Mouse (Mus musculus) right cerebral cortex, adult 18-20 months (tissue): ENCODE data around the gene Nlrx1.

Source experiments
- DNase-seq: peaks from one replicate; pipeline ENCODE4 v3.0.0; 2022; ENCODE audit warnings: mixed read lengths

Gene Nlrx1

GRCm38 (mm10) chr9:44267319-44268026, 926 bp downstream of the Nlrx1 start:
- no peak for DNase-seq

DNA sequence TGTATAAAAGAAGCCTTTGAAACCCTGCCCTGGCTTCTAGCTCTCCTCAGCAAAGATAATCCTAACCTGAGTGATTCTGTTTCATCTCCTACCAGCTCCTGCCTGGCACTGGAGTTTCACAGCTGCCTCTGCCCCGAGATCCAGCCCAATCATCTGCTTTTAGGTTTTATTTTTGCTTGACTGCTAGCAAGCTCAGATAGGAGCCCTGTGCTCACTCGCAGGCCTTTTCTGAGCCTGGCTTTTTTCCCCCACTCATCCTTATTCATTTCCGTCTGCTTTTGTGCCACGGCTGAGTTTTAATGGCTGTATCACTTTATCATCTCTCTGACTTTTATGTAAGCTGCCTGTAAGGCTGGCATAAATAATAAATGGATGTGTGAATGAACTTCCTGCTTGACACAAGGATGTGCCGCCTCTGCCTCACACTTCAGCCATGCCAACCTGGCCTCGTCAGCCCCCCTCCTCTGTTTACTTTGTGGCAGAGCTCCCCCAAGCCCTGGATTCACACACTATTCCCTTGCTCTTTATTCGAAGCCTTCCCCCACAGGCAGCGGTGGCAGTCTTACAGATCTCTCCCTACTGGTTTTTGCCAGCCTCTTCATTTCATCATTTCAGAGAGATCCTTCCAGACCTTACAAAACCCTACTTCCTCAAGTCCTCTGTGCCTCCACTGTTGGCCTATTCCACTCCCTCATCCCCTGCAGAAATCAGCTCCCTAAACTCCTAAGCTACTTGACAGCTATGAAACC, 1.7 kb downstream of the Nlrx1 start:
- peak; percentile 60 for DNase-seq

- DNase-seq: no peak
Measured at GRCm38 (mm10) chr9:44261388-44261787, 7.0 kb downstream of the Nlrx1 start.

DNA sequence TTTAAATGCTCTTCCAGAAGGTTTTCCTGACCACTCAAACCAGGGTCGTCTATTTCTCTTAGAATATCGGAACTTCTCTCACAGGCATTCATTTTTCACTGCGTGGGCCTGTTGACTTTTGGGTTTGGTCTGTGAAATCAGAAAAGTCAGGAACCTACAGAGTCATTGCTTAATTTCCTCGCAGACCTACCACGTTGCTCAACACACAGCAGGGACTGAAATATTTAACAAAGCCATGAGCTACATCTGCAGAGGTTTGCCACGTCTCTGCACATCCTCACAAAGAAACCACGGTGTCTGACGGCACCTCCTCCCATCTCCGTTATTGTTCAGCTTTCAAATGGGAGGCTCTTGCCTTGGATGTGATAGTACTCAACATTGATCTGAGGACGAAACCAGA, 9.4 kb downstream of the Nlrx1 start:
- DNase-seq: no peak

- no peak for DNase-seq
Measured at GRCm38 (mm10) chr9:44256213-44256612, 12.2 kb downstream of the Nlrx1 start.

GRCm38 (mm10) chr9:44255136-44255521, 13.3 kb downstream of the Nlrx1 start:
- DNase-seq: no peak

DNA sequence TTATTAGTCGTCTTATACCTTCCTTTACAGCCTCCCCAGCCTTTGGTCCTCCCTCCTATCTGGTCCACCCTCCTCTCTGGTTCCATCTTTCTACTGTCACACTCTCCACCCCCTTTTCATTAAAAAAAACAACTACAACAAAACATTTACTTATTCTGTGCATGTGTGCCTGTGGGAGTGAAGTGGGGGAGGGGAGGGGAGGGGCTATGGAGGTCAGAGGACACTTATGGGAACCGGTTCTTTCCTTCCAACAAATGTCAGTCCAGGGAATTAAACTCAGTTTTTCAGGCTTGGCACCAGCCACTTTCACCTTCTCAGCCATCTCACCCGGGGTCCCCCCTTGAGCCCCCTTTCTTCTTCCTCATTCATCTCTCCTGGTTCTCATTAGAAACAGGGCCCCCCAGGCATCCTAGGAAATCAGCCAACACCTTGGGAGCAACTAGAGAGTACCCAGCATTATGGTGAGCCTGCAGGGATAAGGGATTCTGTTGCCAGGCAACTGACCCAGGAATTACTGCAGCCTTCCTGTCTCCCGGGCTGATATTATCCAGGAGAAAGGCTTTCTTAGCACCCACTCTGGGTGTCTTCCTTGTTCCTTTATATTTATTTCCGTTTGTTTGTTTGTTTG, 13.8 kb downstream of the Nlrx1 start:
- DNase-seq: no peak

DNA sequence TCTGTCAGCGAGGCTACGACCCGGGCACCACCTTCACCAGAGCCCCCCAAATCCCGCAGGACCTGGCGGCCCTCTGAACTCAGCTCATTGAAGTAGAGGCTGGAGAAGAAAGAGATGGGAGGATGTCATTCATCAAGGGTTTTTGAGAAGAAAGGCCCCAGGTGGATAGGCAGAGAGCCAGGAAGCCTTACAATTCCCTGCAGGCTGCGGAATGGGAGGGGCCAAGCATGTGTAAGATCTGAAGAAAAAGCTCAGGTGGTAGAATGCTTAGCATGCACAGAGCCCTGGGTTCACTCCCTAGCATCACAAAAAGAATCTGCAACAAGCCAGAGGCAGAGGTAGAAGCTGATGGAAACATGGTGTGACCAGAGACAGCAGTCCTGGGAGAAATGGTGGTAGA, 15.0 kb downstream of the Nlrx1 start:
- no peak for DNase-seq

DNA sequence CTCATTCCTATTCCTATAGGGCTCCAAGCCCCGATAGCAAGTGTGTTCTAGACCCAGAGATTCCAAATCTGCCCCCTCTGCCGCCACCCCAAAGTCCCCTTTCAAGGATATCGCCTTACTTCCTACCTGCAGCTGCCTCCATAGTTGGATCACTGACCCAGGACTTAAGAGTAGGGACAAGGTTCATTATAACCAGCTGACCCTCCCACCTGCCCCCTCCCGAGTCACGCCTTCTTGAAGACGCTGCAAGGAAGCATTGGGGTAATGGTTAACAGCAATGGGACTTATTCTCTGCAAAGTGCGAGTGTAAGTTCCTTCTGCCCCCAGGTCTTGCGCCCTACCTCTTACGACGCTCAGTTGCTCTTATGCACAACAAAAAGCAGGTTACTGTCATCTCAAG, 17.1 kb downstream of the Nlrx1 start, which contains the start of gene Pdzd3:
Gene Pdzd3 (minus strand): TSS at position 158 of the 400 bp plus-strand sequence.
- DNase-seq: no peak

DNA sequence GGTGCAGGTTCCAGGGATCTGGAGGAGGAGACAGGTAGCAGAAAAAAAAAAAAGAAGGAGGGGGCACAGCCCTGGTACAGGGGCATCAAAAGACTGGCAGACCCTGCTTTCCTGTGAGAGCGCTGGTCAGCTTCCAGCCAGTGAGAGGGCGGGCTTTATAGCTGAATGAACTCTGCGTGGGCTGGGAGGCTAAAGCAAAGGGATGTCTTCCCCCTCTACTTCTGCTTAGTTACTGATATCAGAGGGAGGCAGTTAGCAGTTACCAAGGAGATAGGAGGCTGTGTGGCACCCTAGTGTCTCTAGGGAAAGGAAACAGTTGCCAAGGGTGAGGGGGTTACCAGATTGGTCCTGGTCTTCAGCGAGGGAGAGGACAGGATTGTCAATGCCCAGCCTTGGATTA, 18.0 kb downstream of the Nlrx1 start:
- no peak for DNase-seq

DNA sequence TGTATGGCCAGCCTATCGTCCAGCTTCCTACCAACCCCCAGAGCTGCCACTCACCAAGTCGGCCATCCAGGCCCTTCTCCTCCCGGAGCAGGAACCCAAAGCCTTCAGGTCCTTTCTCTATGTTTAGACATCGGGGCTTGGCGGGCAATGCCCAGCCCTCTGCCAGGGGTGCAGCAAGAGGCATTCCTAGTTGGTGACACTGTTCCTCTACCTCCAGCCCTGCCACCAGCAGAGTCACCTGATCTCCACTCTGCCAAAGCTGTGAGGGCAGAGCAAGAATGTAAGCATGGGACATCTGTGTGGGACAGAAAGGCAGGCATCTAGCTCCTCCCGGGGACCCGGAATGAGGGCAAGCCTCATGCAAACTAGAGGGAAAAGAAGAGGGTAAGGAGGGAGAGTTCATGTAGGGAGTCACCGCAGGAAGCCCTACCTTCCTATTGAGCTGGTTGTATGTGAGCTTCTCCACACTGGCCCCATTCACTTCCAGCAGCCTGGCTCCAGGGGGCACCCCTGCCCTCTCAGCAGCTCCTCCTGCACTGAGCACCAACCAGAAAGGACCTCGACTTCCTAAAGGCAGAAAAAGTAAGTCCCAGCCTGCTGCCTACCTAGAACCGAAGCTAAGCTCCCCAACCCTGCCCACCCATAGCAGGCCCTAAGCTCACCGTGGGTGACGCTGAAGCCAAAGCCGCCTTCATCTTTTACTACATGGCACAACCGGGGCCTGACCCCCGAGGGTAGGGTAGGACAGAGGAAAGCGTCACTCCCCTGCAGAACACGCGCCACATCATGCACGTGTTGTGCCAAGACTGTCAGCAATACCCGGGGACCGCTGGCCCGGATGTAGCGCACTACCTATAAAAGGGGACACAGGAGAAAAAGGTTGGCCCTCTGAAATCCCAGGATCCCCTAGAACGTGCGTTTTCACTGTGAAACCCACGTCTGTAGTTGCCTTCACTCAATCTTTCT, 18.9 kb downstream of the Nlrx1 start:
- peak; percentile 71 for DNase-seq

DNA sequence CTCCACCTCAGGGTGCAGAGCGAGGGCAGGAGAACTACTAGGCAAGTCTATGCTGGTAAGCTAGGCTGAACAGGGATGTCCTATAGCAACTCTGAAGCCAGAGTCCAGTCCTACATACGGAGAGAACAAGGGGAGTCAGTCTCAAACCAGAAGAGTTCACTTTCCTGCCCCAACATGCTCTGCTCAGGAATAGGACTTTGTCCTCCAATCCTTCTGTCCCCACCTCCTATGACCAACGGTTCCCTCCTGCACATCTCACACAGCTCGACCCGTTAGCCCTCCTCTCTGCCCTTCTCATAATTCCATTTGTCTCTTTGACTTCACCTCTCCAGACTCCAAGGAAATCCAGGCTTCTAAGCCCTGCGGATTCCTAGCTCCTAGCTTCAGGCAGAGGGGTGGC, 20.5 kb downstream of the Nlrx1 start:
- no peak for DNase-seq

GRCm38 (mm10) chr9:44243621-44244020, 24.8 kb downstream of the Nlrx1 start:
- no peak for DNase-seq

- no peak for DNase-seq
Measured at GRCm38 (mm10) chr9:44241418-44241817, 27.0 kb downstream of the Nlrx1 start.

GRCm38 (mm10) chr9:44240911-44241310, 27.5 kb downstream of the Nlrx1 start:
- DNase-seq: no peak

DNA sequence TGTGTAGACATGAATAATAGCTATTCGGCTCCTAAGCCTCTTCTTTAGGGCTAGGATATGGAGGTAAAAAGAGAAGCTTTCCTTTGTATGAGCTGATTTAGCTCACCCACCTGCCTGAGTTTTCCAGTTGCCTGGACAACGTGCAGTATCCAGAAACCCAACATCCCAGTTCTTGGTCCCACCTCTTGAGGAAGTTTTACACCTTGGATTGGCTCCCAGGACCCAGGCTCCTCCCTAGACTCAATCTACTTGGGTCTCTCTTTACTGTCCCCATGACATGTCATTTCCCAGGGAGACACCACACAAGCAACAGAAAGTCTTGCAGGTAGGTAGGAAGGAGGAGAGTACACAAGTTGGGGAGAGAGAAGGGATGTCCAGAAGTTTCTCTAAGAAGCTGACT, 28.0 kb downstream of the Nlrx1 start, which contains the start of gene Ccdc153:
Gene Ccdc153 (plus strand): TSS at position 278 of the 400 bp plus-strand sequence.
- no peak for DNase-seq

GRCm38 (mm10) chr9:44239447-44239846, 29.0 kb downstream of the Nlrx1 start:
- no peak for DNase-seq

GRCm38 (mm10) chr9:44238501-44239190, 29.8 kb downstream of the Nlrx1 start:
- DNase-seq: no peak

DNA sequence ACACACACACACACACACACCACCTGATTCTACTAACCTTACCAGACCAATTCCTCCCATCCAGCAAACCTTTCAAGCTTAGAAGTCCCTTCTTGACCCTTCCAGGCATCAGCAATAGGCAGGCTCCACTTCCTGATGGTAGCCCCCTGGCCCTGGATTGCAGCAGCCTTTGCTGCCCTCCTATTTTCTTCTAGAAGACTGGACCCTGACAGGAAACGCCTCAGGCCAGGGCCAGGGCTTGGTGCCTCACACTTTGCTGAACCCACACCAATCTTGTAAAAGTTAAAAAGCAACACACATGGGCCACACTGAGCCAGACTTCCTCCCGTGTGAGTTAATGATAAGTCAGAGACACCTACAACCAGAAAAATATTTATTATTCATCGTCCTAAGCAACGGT, 31.3 kb downstream of the Nlrx1 start:
- no peak for DNase-seq

- DNase-seq: no peak
Measured at GRCm38 (mm10) chr9:44236601-44237000, 31.8 kb downstream of the Nlrx1 start.

- DNase-seq: peak; percentile 55
Measured at GRCm38 (mm10) chr9:44234479-44235427, 33.6 kb downstream of the Nlrx1 start.
